Mouse (Mus musculus) liver, embryonic 16.5 days (tissue): ENCODE measurements around the gene Spg21. TPM values are rescaled to one million over a fixed set of nuclear protein-coding genes. Genes with fewer than 3 reads are reported as not detected.

ENCODE experiments used
- ATAC-seq: fragments of 200-750 bp; cut with Nextera tagmentation; 2 replicates; pipeline ENCODE4 v1.8.0; 2017; ENCODE audit warnings: low read depth, mild to moderate bottlenecking, moderate number of reproducible peaks, moderate library complexity
- H3K27ac ChIP-seq: fragments of 300-500 bp; sonication (generic); 2 replicates; pipeline ENCODE4 v1.5.1; 2014; ENCODE audit warnings: mild to moderate bottlenecking, low read length
- H3K27me3 ChIP-seq: fragments of 300-500 bp; sonication (generic); 2 replicates; pipeline ENCODE4 v1.6.1; 2014; ENCODE audit warnings: low read depth, low read length, mixed read lengths; ENCODE audit not compliant: control insufficient read depth, insufficient read depth
- H3K36me3 ChIP-seq: fragments of 300-500 bp; sonication (generic); 2 replicates; pipeline ENCODE4 v1.6.1; 2014; ENCODE audit warnings: mild to moderate bottlenecking; ENCODE audit not compliant: control insufficient read depth, insufficient read depth
- H3K4me1 ChIP-seq: fragments of 300-500 bp; sonication (generic); 2 replicates; pipeline ENCODE4 v1.6.1; 2014; ENCODE audit warnings: low read depth, low read length, mixed read lengths; ENCODE audit not compliant: control insufficient read depth
- H3K4me2 ChIP-seq: fragments of 300-500 bp; sonication (generic); 2 replicates; pipeline ENCODE4 v1.6.1; 2014; ENCODE audit warnings: low read depth, low read length, mixed read lengths
- H3K4me3 ChIP-seq: fragments of 300-500 bp; sonication (generic); 2 replicates; pipeline ENCODE4 v1.5.1; 2014; ENCODE audit warnings: low read depth, mild to moderate bottlenecking, low read length
- H3K9ac ChIP-seq: fragments of 300-500 bp; sonication (generic); 2 replicates; pipeline ENCODE4 v1.6.1; 2014; ENCODE audit warnings: low read depth, low read length
- H3K9me3 ChIP-seq: fragments of 300-500 bp; sonication (generic); replicated peaks from 2 replicates; pipeline ENCODE4 v1.6.1; 2016; ENCODE audit warnings: low read length; ENCODE audit not compliant: control insufficient read depth
- WGBS: fragments of 180-500 bp; shearing (Covaris S2); extraction: QIAGEN DNeasy Blood & Tissue Kit; methylation state at CpG from one replicate; pipeline ENCODE4 v1.1.7; 2014; ENCODE audit not compliant: insufficient replicate concordance; 5-methylcytosine and 5-hydroxymethylcytosine counted together
- polyA plus RNA-seq: library from polyadenylated mRNA; unstranded; fragments of >200 nt; fragmentation: Nextera tagmentation; extraction: Ambion mirVana; gene quantifications from 2 replicates; pipeline ENCODE4 v1.2.1, GENCODE M21; 2015

The Spg21 gene
- polyA plus RNA-seq, 1 experiment from 2014 or later = 26.7 TPM

- Histone ChIP-seq H3K9ac (no peak overlapping the region), H3K4me2 (no peak overlapping the region), H3K4me1 (no peaks in the 10 kb centered on the region), H3K9me3 (no peaks in the 10 kb centered on the region), H3K27ac (no peak overlapping the region), H3K4me3 (no peak overlapping the region), H3K36me3 (no peaks in the 10 kb centered on the region), H3K27me3 (no peaks in the 10 kb centered on the region)
- WGBS = 71% methylated on average over 4 of the region's 4 CpGs
- no peak for ATAC-seq
Measured at GRCm38 (mm10) chr9:65492851-65493250, 32.1 kb downstream of the Spg21 start.

GRCm38 (mm10) chr9:65502146-65502545, 41.4 kb downstream of the Spg21 start:
- H3K9ac ChIP-seq = no peak overlapping the region
- no peaks in the 10 kb centered on the region for H3K4me1 ChIP-seq
- H3K4me3 ChIP-seq = no peak overlapping the region
- no peaks in the 10 kb centered on the region for H3K9me3 ChIP-seq
- H3K4me2 ChIP-seq = no peak overlapping the region
- H3K27ac ChIP-seq = no peak overlapping the region
- no peak for ATAC-seq
- H3K27me3 ChIP-seq = no peaks in the 10 kb centered on the region
- 37% methylated on average over 8 of the region's 8 CpGs for WGBS
- no peaks in the 10 kb centered on the region for H3K36me3 ChIP-seq

- 73% methylated on average over 21 of the region's 21 CpGs for WGBS
- Histone ChIP-seq H3K4me3 (no peak overlapping the region), H3K27me3 (no peaks in the 10 kb centered on the region; the same call in 1 of the 2 replicates), H3K9ac (no peak overlapping the region), H3K4me1 (no peaks in the 10 kb centered on the region), H3K36me3 (no peaks in the 10 kb centered on the region), H3K4me2 (no peak overlapping the region), H3K27ac (no peak overlapping the region), H3K9me3 (no peaks in the 10 kb centered on the region)
- ATAC-seq = no peak
Measured at GRCm38 (mm10) chr9:65502721-65503505, 42.2 kb downstream of the Spg21 start.

GRCm38 (mm10) chr9:65508449-65508848, 47.7 kb downstream of the Spg21 start:
- WGBS = 40% methylated on average over 7 of the region's 7 CpGs
- Histone ChIP-seq H3K4me1 (no peaks in the 10 kb centered on the region), H3K9ac (no peak overlapping the region), H3K4me2 (no peak overlapping the region), H3K9me3 (no peaks in the 10 kb centered on the region), H3K36me3 (no peaks in the 10 kb centered on the region), H3K4me3 (no peak overlapping the region), H3K27ac (no peak overlapping the region), H3K27me3 (no peaks in the 10 kb centered on the region; the same call in 1 of the 2 replicates)
- no peak for ATAC-seq

GRCm38 (mm10) chr9:65512520-65512919, 51.8 kb downstream of the Spg21 start:
- H3K27ac ChIP-seq = no peak overlapping the region
- no peak overlapping the region for H3K4me2 ChIP-seq
- no peaks in the 10 kb centered on the region for H3K4me1 ChIP-seq
- no peak overlapping the region for H3K9ac ChIP-seq
- H3K36me3 ChIP-seq = no peaks in the 10 kb centered on the region
- WGBS = 72% methylated on average over 3 of the region's 3 CpGs
- H3K9me3 ChIP-seq = no peaks in the 10 kb centered on the region
- no peak for ATAC-seq
- H3K27me3 ChIP-seq = no peaks in the 10 kb centered on the region; the same call in 1 of the 2 replicates
- no peak overlapping the region for H3K4me3 ChIP-seq

GRCm38 (mm10) chr9:65514431-65514830, 53.7 kb downstream of the Spg21 start:
- 59% methylated on average over 8 of the region's 8 CpGs for WGBS
- H3K27ac ChIP-seq = no peak overlapping the region
- H3K9me3 ChIP-seq = no peaks in the 10 kb centered on the region
- no peak overlapping the region for H3K4me2 ChIP-seq
- no peaks in the 10 kb centered on the region for H3K36me3 ChIP-seq
- no peaks in the 10 kb centered on the region; the same call in 1 of the 2 replicates for H3K27me3 ChIP-seq
- ATAC-seq = no peak
- H3K9ac ChIP-seq = no peak overlapping the region
- no peak overlapping the region for H3K4me3 ChIP-seq
- no peaks in the 10 kb centered on the region for H3K4me1 ChIP-seq

GRCm38 (mm10) chr9:65514851-65515261, 54.1 kb downstream of the Spg21 start:
- Histone ChIP-seq H3K4me2 (no peak overlapping the region), H3K27ac (no peak overlapping the region), H3K4me3 (no peak overlapping the region), H3K4me1 (no peaks in the 10 kb centered on the region), H3K9me3 (no peaks in the 10 kb centered on the region), H3K36me3 (no peaks in the 10 kb centered on the region), H3K27me3 (peaks cover 4% of the 10 kb centered on the region), H3K9ac (no peak overlapping the region)
- WGBS = 62% methylated on average over 3 of the region's 3 CpGs
- no peak for ATAC-seq

GRCm38 (mm10) chr9:65519807-65520504, 59.2 kb downstream of the Spg21 start, which contains the start of gene Ankdd1a:
TSS of gene Ankdd1a (minus strand) at chr9:65520193.
- no peak within 1 kb of the TSS for H3K9ac ChIP-seq
- peaks cover 19% of the 10 kb centered on the region for H3K27me3 ChIP-seq
- no peak for ATAC-seq
- WGBS = 27% methylated on average over 25 of the region's 25 CpGs
- H3K4me3 ChIP-seq = no peak within 1 kb of the TSS
- H3K27ac ChIP-seq = no peak within 1 kb of the TSS
- H3K36me3 ChIP-seq = no peaks in the 10 kb centered on the region
- no peaks in the 10 kb centered on the region for H3K9me3 ChIP-seq
- no peak within 1 kb of the TSS for H3K4me2 ChIP-seq
- peaks cover 3% of the 10 kb centered on the region for H3K4me1 ChIP-seq

GRCm38 (mm10) chr9:65520505-65520876, 59.7 kb downstream of the Spg21 start:
- Histone ChIP-seq H3K4me2 (no peak overlapping the region), H3K9me3 (no peaks in the 10 kb centered on the region), H3K36me3 (no peaks in the 10 kb centered on the region), H3K27ac (no peak overlapping the region), H3K4me3 (no peak overlapping the region), H3K9ac (no peak overlapping the region), H3K4me1 (peaks cover 3% of the 10 kb centered on the region), H3K27me3 (peaks cover 19% of the 10 kb centered on the region)
- ATAC-seq = no peak
- 35% methylated on average over 11 of the region's 11 CpGs for whole genome bisulfite sequencing
